Mouse (Mus musculus) embryonic fibroblast, embryonic 13.5 days (primary cell): Measurements from ENCODE around the gene Lbx2. TPM values are rescaled to one million over a fixed set of nuclear protein-coding genes. Genes with fewer than 3 reads are reported as not detected.

ENCODE experiments used
- H3K27ac ChIP-seq: 2 replicates; pipeline ENCODE4 v1.5.1; 2012; ENCODE audit warnings: low read length, control low read depth, inconsistent platforms; ENCODE audit not compliant: insufficient read depth
- H3K4me1 ChIP-seq: 2 replicates; pipeline ENCODE4 v1.6.1; 2011; ENCODE audit warnings: low read length; ENCODE audit not compliant: control insufficient read depth, insufficient read depth
- H3K4me3 ChIP-seq: 2 replicates; pipeline ENCODE4 v1.5.1; 2011; ENCODE audit warnings: mild to moderate bottlenecking, control low read depth, low read length; ENCODE audit not compliant: insufficient read depth
- CTCF ChIP-seq: IDR thresholded peaks from 2 replicates; pipeline ENCODE4 v1.5.1; 2011; ENCODE audit warnings: mild to moderate bottlenecking, control low read depth, low read length, moderate library complexity, borderline replicate concordance; ENCODE audit not compliant: insufficient read depth
- POLR2A ChIP-seq: IDR thresholded peaks from 2 replicates; pipeline ENCODE4 v1.6.1; 2011; ENCODE audit warnings: low read depth, mild to moderate bottlenecking, control low read depth, low read length, moderate library complexity
- polyA plus RNA-seq: library from polyadenylated mRNA; stranded (reverse); fragments of >200 nt; gene quantifications from 2 replicates; pipeline ENCODE4 v1.2.4, GENCODE M21; 2011; ENCODE audit warnings: low read depth; ENCODE audit not compliant: missing spikeins, insufficient read length

Gene Lbx2
- polyA plus RNA-seq, 1 experiment: not detected

GRCm38 (mm10) chr6:83108762-83109668 is 22.8 kb downstream of the Lbx2 start, which contains the start of gene Mrpl53:
TSS of gene Mrpl53 (plus strand) at chr6:83109040.
- peak within 1 kb of the TSS; percentile 62 for H3K4me3 ChIP-seq
- no peak for TF ChIP-seq CTCF
- peak; percentile 74 for TF ChIP-seq POLR2A
- H3K27ac ChIP-seq: peak within 1 kb of the TSS; percentile 56
- no peaks in the 10 kb centered on the region for H3K4me1 ChIP-seq

DNA sequence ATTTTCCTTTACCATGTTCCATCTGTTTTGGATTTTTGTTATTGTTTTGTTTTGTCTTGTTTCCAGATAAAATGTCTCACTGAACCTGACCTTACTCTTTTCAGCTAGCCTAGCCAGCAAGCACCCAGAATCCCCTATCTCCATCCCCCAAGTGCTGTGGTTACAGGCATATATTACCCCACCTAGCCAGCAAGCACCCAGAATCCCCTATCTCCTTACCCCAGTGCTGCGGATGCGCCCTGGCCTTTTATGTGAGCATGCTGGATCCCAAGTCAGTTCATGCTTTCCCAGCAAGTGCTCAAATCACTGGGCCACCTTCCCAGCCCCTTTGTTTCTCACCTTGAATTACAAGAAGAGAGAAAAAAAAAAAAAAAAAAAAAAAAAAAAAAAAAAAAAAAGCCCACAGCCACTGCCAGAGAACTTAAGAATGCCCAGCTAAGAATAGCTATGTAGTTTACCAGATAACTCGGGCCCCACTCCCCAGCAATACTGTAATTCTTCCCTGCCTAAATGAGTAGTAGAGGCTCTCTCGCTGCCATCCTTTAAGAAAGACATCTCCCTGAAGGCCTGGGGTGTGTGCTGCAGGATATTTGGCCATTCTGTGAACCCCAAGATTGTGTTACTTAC is 25.5 kb downstream of the Lbx2 start:
- Histone ChIP-seq H3K27ac (no peak overlapping the region), H3K4me1 (peaks cover 2% of the 10 kb centered on the region; the same call in 1 of the 2 replicates), H3K4me3 (no peak overlapping the region)
- TF ChIP-seq CTCF (no peak), POLR2A (no peak)

GRCm38 (mm10) chr6:83115011-83115671 is 29.0 kb downstream of the Lbx2 start, which contains the start of gene Mogs:
TSS of gene Mogs (plus strand) at chr6:83115496.
- Histone ChIP-seq H3K4me3 (peak within 1 kb of the TSS; percentile 87), H3K27ac (peak within 1 kb of the TSS; percentile 48), H3K4me1 (peaks cover 6% of the 10 kb centered on the region; the same call in 1 of the 2 replicates)
- TF ChIP-seq CTCF (peak; percentile 39; the same call in 1 of the 2 replicates), POLR2A (peak; percentile 95)

DNA sequence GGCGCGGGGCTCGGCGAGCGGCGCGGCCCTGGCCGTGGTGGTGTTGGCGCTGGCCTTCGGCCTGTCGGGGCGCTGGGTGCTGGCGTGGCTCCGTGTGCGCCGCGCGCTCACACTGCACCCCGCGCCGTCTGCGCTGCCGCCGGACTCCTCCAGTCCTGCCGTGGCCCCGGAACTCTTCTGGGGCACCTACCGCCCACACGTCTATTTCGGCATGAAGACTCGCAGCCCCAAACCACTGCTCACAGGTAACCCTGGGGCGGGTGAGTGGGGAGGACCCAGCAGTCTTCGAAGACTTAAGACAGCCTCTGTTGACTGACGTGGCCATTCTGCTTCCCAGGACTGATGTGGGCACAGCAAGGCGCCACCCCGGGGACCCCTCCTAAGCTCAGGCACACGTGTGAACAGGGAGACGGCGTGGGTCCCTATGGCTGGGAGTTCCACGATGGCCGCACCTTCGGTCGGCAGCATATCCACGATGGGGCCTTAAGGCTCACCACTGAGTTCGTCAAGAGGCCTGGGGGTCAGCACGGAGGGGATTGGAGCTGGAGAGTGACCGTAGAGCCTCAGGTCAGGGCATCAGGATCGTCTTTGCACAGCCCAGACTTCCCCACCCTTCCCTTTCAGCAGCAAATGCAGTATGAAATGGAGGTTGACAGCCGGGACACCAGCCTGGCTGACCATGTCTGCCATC is 29.7 kb downstream of the Lbx2 start:
- TF ChIP-seq CTCF (no peak), POLR2A (no peak; the same call in 1 of the 2 replicates)

GRCm38 (mm10) chr6:83116373-83117164 is 30.4 kb downstream of the Lbx2 start:
- peak overlapping the region; percentile 87 for H3K4me3 ChIP-seq
- peaks cover 6% of the 10 kb centered on the region; the same call in 1 of the 2 replicates for H3K4me1 ChIP-seq
- H3K27ac ChIP-seq: no peak overlapping the region
- no peak for TF ChIP-seq CTCF
- TF ChIP-seq POLR2A: peak; percentile 17; the same call in 1 of the 2 replicates

More for the DNA sequence above, 29.7 kb downstream of the Lbx2 start:
- peak overlapping the region; percentile 87 for H3K4me3 ChIP-seq
- H3K27ac ChIP-seq: peak overlapping the region; percentile 6; the same call in 1 of the 2 replicates
- peaks cover 6% of the 10 kb centered on the region; the same call in 1 of the 2 replicates for H3K4me1 ChIP-seq

DNA sequence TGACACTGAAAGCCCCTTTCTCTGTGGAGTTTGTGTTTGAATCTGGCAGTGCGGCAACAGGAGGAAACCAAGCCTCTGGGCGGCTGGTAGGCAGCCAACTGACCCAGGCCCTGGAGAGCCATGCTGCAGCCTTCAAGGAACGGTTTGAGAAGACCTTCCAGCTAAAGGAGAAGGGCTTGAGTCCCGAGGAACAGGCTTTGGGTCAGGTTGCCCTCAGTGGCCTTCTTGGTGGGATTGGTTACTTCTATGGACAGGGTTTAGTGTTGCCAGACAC is 30.9 kb downstream of the Lbx2 start:
- Histone ChIP-seq H3K4me1 (peaks cover 6% of the 10 kb centered on the region; the same call in 1 of the 2 replicates), H3K27ac (no peak overlapping the region), H3K4me3 (no peak overlapping the region)
- no peak for TF ChIP-seq CTCF
- no peak for TF ChIP-seq POLR2A

DNA sequence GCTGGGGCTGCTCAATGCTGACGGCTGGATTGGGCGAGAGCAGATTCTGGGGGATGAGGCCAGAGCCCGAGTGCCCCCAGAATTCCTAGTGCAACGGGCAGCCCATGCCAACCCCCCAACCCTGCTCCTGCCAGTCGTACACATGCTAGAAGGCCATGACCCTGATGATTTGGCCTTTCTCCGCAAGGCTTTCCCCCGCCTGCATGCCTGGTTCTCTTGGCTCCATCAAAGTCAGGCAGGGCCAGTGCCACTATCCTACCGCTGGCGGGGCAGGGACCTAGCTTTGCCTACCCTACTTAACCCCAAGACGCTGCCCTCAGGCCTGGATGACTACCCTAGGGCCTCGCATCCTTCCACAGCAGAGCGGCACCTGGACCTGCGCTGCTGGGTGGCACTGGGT is 31.4 kb downstream of the Lbx2 start:
- no peak overlapping the region for H3K27ac ChIP-seq
- H3K4me3 ChIP-seq: no peak overlapping the region
- peaks cover 6% of the 10 kb centered on the region; the same call in 1 of the 2 replicates for H3K4me1 ChIP-seq
- TF ChIP-seq CTCF: no peak
- TF ChIP-seq POLR2A: 0 out of 2 replicates have a peak, but pooled peaks have one; percentile 21

DNA sequence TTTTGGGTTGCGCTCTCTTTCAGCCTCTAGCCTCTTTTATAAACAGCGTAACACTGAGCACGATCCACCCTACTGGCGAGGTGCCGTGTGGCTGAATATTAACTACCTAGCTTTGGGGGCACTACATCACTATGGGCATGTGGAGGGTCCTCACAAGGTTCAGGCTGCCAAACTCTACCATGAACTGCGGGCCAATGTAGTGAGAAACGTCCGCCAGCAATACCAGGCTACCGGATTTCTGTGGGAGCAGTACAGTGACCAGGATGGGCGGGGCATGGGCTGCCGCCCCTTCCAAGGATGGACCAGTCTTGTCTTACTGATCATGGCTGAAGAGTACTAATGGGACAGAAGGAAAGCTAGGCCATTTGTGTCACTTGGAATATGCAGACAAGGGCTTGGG is 32.2 kb downstream of the Lbx2 start:
- peaks cover 8% of the 10 kb centered on the region; the same call in 1 of the 2 replicates for H3K4me1 ChIP-seq
- no peak overlapping the region for H3K4me3 ChIP-seq
- no peak overlapping the region for H3K27ac ChIP-seq
- TF ChIP-seq POLR2A (peak; percentile 6; the same call in 1 of the 2 replicates), CTCF (no peak)
